Mouse (Mus musculus): ENCODE measurements around the gene Col16a1. TPM values are rescaled to one million over a fixed set of nuclear protein-coding genes. Genes with fewer than 3 reads are reported as not detected.

Gene Col16a1
- total and polyA plus RNA-seq, 2 experiments from 2014 or later = 13.8 to 43.9 TPM

- H3K4me3 ChIP-seq (ENCODE audit: low read depth, low read length) = peak overlapping the region; percentile 52
- H3K27me3 ChIP-seq (ENCODE audit: insufficient read depth, low read length) = peaks cover 6% of the 10 kb centered on the region
- TF ChIP-seq CTCF (IDR thresholded peaks at IDR 0.05) = peak; percentile 93
- DNase-seq (ENCODE audit: low spot score) (peak; percentile 80), ATAC-seq (ENCODE audit: low FRiP score) (peak; percentile 84)
- no peaks in the 10 kb centered on the region for H3K36me3 ChIP-seq (ENCODE audit: insufficient read depth, low read length)
- peak overlapping the region; percentile 97 for H3K4me2 ChIP-seq (ENCODE audit: low read depth, low read length, poor library complexity, severe bottlenecking)
- peaks cover 4% of the 10 kb centered on the region; the same call in 1 of the 2 replicates for H3K4me1 ChIP-seq (ENCODE audit: insufficient read depth, low read length)
- peak overlapping the region; percentile 71 for H3K9ac ChIP-seq (replicated peaks; ENCODE audit: low read length, poor library complexity, severe bottlenecking)
- no peaks in the 10 kb centered on the region for H3K9me3 ChIP-seq (ENCODE audit: low read length)
- no peak overlapping the region for H3K27ac ChIP-seq (ENCODE audit: low read depth, low read length)
- under 1% methylated on average over 53 of the region's 57 CpGs for WGBS
Observed at GRCm38 (mm10) chr4:130138441-130139213, 91.0 kb downstream of the Col16a1 start.

GRCm38 (mm10) chr4:130139214-130139492 lies 91.5 kb downstream of the Col16a1 start, which contains the start of gene Hcrtr1:
Gene Hcrtr1 (minus strand): TSS chr4:130139359.
- no peak for DNase-seq (ENCODE audit: low spot score)
- H3K27me3 ChIP-seq (ENCODE audit: insufficient read depth, low read length) = peaks cover 6% of the 10 kb centered on the region
- H3K9me3 ChIP-seq (ENCODE audit: low read length) = no peaks in the 10 kb centered on the region
- H3K4me1 ChIP-seq (ENCODE audit: insufficient read depth, low read length) = peaks cover 4% of the 10 kb centered on the region; the same call in 1 of the 2 replicates
- no peaks in the 10 kb centered on the region for H3K36me3 ChIP-seq (ENCODE audit: insufficient read depth, low read length)
- peak within 1 kb of the TSS; percentile 52 for H3K4me3 ChIP-seq (ENCODE audit: low read depth, low read length)
- peak within 1 kb of the TSS; percentile 71 for H3K9ac ChIP-seq (replicated peaks; ENCODE audit: low read length, poor library complexity, severe bottlenecking)
- peak within 1 kb of the TSS; percentile 97 for H3K4me2 ChIP-seq (ENCODE audit: low read depth, low read length, poor library complexity, severe bottlenecking)
- 1% methylated on average over 14 of the region's 15 CpGs for WGBS
- ATAC-seq (ENCODE audit: low FRiP score) = peak; percentile 51; the same call in 1 of the 2 replicates
- no peak within 1 kb of the TSS for H3K27ac ChIP-seq (ENCODE audit: low read depth, low read length)
- TF ChIP-seq CTCF (IDR thresholded peaks at IDR 0.05) = no peak

- no peak for TF ChIP-seq CTCF (IDR thresholded peaks at IDR 0.05)
- Histone ChIP-seq H3K36me3 (ENCODE audit: insufficient read depth, low read length) (no peaks in the 10 kb centered on the region), H3K9me3 (ENCODE audit: low read length) (no peaks in the 10 kb centered on the region), H3K4me3 (ENCODE audit: low read depth, low read length) (no peak overlapping the region), H3K27ac (ENCODE audit: low read depth, low read length) (no peak overlapping the region), H3K9ac (replicated peaks; ENCODE audit: low read length, poor library complexity, severe bottlenecking) (no peak overlapping the region), H3K4me2 (ENCODE audit: low read depth, low read length, poor library complexity, severe bottlenecking) (no peak overlapping the region), H3K4me1 (ENCODE audit: insufficient read depth, low read length) (peaks cover 4% of the 10 kb centered on the region; the same call in 1 of the 2 replicates), H3K27me3 (ENCODE audit: insufficient read depth, low read length) (peaks cover 6% of the 10 kb centered on the region)
- 38% methylated on average over 9 of the region's 9 CpGs for WGBS
- peak; percentile 66 for DNase-seq (ENCODE audit: low spot score)
- no peak for ATAC-seq (ENCODE audit: low FRiP score)
Observed at GRCm38 (mm10) chr4:130140992-130141402, 93.4 kb downstream of the Col16a1 start.

GRCm38 (mm10) chr4:130141786-130142185 lies 94.1 kb downstream of the Col16a1 start:
- H3K27ac ChIP-seq (ENCODE audit: low read depth, low read length) = no peak overlapping the region
- no peak for ATAC-seq (ENCODE audit: low FRiP score)
- H3K27me3 ChIP-seq (ENCODE audit: insufficient read depth, low read length) = peaks cover 6% of the 10 kb centered on the region
- no peak for TF ChIP-seq CTCF (IDR thresholded peaks at IDR 0.05)
- WGBS = 29% methylated on average over 3 of the region's 3 CpGs
- H3K9ac ChIP-seq (replicated peaks; ENCODE audit: low read length, poor library complexity, severe bottlenecking) = no peak overlapping the region
- H3K9me3 ChIP-seq (ENCODE audit: low read length) = no peaks in the 10 kb centered on the region
- H3K36me3 ChIP-seq (ENCODE audit: insufficient read depth, low read length) = no peaks in the 10 kb centered on the region
- DNase-seq (ENCODE audit: low spot score) = peak; percentile 21
- no peak overlapping the region for H3K4me3 ChIP-seq (ENCODE audit: low read depth, low read length)
- peaks cover 4% of the 10 kb centered on the region; the same call in 1 of the 2 replicates for H3K4me1 ChIP-seq (ENCODE audit: insufficient read depth, low read length)
- H3K4me2 ChIP-seq (ENCODE audit: low read depth, low read length, poor library complexity, severe bottlenecking) = no peak overlapping the region

GRCm38 (mm10) chr4:130148405-130148804 lies 100.8 kb downstream of the Col16a1 start:
- Histone ChIP-seq H3K27ac (ENCODE audit: low read depth, low read length) (no peak overlapping the region), H3K36me3 (ENCODE audit: insufficient read depth, low read length) (no peaks in the 10 kb centered on the region), H3K9ac (replicated peaks; ENCODE audit: low read length, poor library complexity, severe bottlenecking) (no peak overlapping the region), H3K27me3 (ENCODE audit: insufficient read depth, low read length) (0 out of 2 replicates have a peak, but pooled peaks cover 3% of the 10 kb centered on the region), H3K9me3 (ENCODE audit: low read length) (no peaks in the 10 kb centered on the region), H3K4me2 (ENCODE audit: low read depth, low read length, poor library complexity, severe bottlenecking) (no peak overlapping the region), H3K4me1 (ENCODE audit: insufficient read depth, low read length) (no peaks in the 10 kb centered on the region), H3K4me3 (ENCODE audit: low read depth, low read length) (no peak overlapping the region)
- DNase-seq (ENCODE audit: low spot score) (no peak), ATAC-seq (ENCODE audit: low FRiP score) (no peak)
- TF ChIP-seq CTCF (IDR thresholded peaks at IDR 0.05) = no peak
- 82% methylated on average over 10 of the region's 10 CpGs for WGBS

Other genes with a start within 250 kb of the Col16a1 start
- 94.0 and 117 TPM in 2 replicates for gene Ptp4a2, start 236.6 kb upstream of the Col16a1 start, total RNA-seq (2014; rRNA removed)
- gene Ptp4a2, start 236.6 kb upstream of the Col16a1 start, polyA plus RNA-seq (2015; fragmentation: Nextera tagmentation; extraction: Ambion mirVana) = 202 and 245 TPM in 2 replicates
- gene Spocd1, start 118.6 kb upstream of the Col16a1 start, total RNA-seq (2014; rRNA removed) = not detected in 2 replicates
- gene Spocd1, start 118.6 kb upstream of the Col16a1 start, polyA plus RNA-seq (2015; fragmentation: Nextera tagmentation; extraction: Ambion mirVana) = 0.09 and 0.27 TPM in 2 replicates
- gene Adgrb2, start 63.0 kb upstream of the Col16a1 start, total RNA-seq (2014; rRNA removed) = 293 and 312 TPM in 2 replicates
- 17.4 and 17.9 TPM in 2 replicates for gene Adgrb2, start 63.0 kb upstream of the Col16a1 start, polyA plus RNA-seq (2015; fragmentation: Nextera tagmentation; extraction: Ambion mirVana)
- gene Pef1, start 54.7 kb downstream of the Col16a1 start, total RNA-seq (2014; rRNA removed) = 49.8 and 61.5 TPM in 2 replicates
- 59.5 and 67.3 TPM in 2 replicates for gene Pef1, start 54.7 kb downstream of the Col16a1 start, polyA plus RNA-seq (2015; fragmentation: Nextera tagmentation; extraction: Ambion mirVana)
- 14.5 and 20.4 TPM in 2 replicates for gene Hcrtr1, start 91.5 kb downstream of the Col16a1 start, total RNA-seq (2014; rRNA removed)
- 13.9 and 16.7 TPM in 2 replicates for gene Hcrtr1, start 91.5 kb downstream of the Col16a1 start, polyA plus RNA-seq (2015; fragmentation: Nextera tagmentation; extraction: Ambion mirVana)
- gene Tinagl1, start 127.3 kb downstream of the Col16a1 start, total RNA-seq (2014; rRNA removed) = 7.2 and 7.5 TPM in 2 replicates
- 2.9 and 4.3 TPM in 2 replicates for gene Tinagl1, start 127.3 kb downstream of the Col16a1 start, polyA plus RNA-seq (2015; fragmentation: Nextera tagmentation; extraction: Ambion mirVana)
- gene Gm853, start 174.6 kb downstream of the Col16a1 start, total RNA-seq (2014; rRNA removed) = 0.49 TPM in 1 of 2 replicates, not detected in the other
- not detected in 2 replicates for gene Gm853, start 174.6 kb downstream of the Col16a1 start, polyA plus RNA-seq (2015; fragmentation: Nextera tagmentation; extraction: Ambion mirVana)
- gene Serinc2, start 231.4 kb downstream of the Col16a1 start, total RNA-seq (2014; rRNA removed) = 12.6 and 13.5 TPM in 2 replicates
- gene Serinc2, start 231.4 kb downstream of the Col16a1 start, polyA plus RNA-seq (2015; fragmentation: Nextera tagmentation; extraction: Ambion mirVana) = 11.1 and 12.3 TPM in 2 replicates